Mouse (Mus musculus): Measurements from ENCODE around the gene Efcab5. TPM values are rescaled to one million over a fixed set of nuclear protein-coding genes. Genes with fewer than 3 reads are reported as not detected.

Efcab5 gene
- 0.06 and 0.14 TPM in 2 replicates for polyA plus RNA-seq (2012; rRNA removed; ENCODE audit: low replicate concordance)

DNA sequence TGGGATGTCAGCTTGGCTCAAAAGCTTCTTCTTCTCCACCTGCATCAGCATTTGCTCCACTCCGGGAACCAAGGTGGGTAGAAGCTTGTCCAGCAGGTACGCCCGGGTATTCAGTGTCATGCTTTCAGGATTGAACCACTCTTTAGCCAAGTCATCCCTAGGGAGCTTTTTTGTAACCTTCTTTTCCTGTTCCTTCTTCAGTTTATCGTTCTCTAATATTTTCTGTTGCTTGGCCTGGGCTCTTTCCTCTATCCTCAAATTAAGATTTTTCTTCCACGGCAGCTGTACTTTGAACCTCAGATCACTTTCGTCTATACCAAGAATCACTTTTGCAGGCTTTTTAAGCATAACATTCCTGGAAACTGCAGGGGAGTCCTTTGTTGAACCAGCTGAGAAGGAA is at the start of gene Efcab5:
Gene Efcab5 (minus strand): TSS at position 101 of the 400 bp plus-strand sequence.

DNA sequence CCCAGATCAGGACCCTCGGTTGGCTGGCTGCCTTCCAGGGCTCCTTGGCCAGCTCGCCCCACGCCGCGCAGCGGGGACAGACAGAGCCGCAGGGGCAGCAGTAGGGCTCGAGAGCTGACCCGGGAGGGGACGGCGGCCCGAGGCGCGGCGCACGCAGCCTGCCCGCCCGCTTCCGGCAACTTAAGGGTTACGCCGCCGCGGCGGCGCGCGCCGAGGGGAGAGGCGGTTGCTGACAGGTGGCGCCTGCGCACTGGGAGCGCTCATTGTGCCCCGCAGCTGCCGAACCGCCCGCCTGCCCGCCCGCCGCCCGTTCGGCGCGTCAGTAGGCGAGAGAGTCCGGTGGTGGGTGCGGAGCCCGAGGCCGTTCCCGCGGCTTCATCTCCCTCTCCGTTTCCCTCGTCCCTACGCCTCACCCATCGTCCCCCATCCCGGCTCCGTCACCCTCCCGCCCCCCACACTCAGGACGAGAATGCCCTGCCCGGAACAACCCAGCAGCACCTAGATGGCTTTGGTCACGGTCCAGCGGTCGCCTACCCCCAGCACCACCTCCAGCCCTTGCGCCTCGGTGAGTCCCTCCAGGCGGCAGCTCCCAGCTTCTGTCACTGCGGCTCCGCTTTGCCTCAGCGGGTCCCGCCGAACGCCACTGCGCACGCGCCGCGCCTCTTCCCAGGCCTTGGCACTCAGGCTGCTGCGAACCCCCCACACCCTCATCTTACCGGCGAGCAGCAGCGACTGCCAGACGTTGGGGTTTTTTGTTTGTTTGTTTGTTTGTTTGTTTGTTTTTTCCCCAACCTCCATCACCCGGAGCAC is 27.4 kb upstream of the Efcab5 start, which contains the start of gene Ssh2:
Gene Ssh2 (plus strand): TSS at position 337 of the 810 bp plus-strand sequence.

GRCm38 (mm10) chr11:77078273-77079134 is 110.3 kb downstream of the Efcab5 start, which contains the start of gene Nsrp1:
Gene Nsrp1 (minus strand): TSS chr11:77078435.

Other genes starting within 250 kb of the Efcab5 start
- 36.4 and 37.2 TPM in 2 replicates for gene Slc6a4, start 190.4 kb downstream of the Efcab5 start, polyA plus RNA-seq (2012; rRNA removed; ENCODE audit: low replicate concordance)
- gene Nsrp1, start 110.5 kb downstream of the Efcab5 start, polyA plus RNA-seq (2012; rRNA removed; ENCODE audit: low replicate concordance), result 0.16 and 0.18 TPM in 2 replicates
- 2.5 and 3.0 TPM in 2 replicates for gene Ssh2, start 27.3 kb upstream of the Efcab5 start, polyA plus RNA-seq (2012; rRNA removed; ENCODE audit: low replicate concordance)

Measured in duodenum, adult 2 months (tissue).